Mouse (Mus musculus) cerebellum, adult (tissue): ENCODE data around the gene Slc25a42.
A peak's percentile ranks its signal among the peaks of the same experiment; 100 is the strongest.

Source experiments
- ATAC-seq: cut with Nextera tagmentation; 2 replicates; pipeline ENCODE4 v1.9.2; 2017; ENCODE audit warnings: mild to moderate bottlenecking, moderate library complexity, mixed read lengths; ENCODE audit not compliant: insufficient number of reproducible peaks, low FRiP score, low TSS enrichment

Slc25a42 gene

GRCm38 (mm10) chr8:70212112-70213055 is at the start of gene Slc25a42:
Gene Slc25a42 (minus strand): TSS chr8:70212305.
- ATAC-seq, result peak; percentile 94

DNA sequence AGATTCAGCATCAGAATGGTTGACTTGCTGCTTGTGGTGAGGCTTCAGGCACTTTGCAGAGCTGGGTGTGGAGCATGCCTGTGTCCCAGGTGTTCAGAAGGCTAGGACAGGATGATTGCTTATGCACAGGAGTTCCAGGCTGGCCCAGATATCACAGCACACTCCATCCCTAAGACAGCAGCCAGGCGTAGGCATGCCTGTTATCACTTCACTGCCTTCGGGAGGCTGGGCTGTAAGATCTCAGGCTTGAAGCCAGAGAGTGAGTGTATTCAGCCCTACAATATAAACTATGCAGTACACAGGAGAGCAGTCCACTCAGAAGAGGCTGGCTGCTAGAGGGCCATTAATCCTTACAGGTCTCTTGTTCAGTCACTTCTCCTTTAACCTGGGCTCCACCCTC is 46.9 kb upstream of the Slc25a42 start:
- no peak for ATAC-seq

DNA sequence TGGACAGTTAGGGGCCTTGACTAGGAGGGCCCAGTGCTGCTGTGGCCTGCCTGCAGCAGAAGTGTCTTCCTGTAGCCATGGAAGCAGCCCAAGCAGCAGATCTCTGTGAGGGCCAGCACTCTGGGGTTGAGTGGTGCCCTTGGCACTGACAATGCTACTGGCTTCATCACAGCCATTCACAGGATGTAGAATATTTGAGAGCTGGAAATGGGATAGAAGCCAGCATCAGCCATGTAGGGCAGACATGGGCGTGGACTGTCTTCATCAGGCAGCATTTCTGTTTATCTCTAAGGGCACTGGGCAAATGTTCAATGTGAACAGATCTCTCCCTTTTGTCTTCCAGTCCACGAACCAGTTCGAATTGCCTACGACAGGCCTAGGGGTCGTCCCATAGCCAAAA is 46.5 kb upstream of the Slc25a42 start:
- no peak for ATAC-seq

DNA sequence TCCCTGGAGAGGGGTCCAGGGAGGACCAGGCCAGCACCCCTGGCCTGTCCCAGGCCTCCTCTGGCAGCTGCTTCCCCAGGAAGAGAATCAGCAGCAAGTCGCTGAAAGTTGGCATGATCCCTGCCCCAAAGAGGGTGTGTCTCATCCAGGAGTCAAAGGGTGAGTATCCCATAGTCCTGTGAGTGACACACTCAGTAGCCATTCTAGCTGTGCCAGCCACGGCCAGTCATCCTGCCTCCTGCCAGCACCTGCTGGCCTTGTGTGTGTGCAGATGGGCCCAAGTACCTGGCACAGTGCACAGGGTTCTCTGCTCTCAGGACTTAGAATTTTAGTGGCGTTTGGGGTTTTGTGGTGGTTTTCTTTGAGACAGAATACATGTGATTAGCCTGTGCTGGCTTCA is 45.4 kb upstream of the Slc25a42 start:
- peak; percentile 69; the same call in 1 of the 2 replicates for ATAC-seq

DNA sequence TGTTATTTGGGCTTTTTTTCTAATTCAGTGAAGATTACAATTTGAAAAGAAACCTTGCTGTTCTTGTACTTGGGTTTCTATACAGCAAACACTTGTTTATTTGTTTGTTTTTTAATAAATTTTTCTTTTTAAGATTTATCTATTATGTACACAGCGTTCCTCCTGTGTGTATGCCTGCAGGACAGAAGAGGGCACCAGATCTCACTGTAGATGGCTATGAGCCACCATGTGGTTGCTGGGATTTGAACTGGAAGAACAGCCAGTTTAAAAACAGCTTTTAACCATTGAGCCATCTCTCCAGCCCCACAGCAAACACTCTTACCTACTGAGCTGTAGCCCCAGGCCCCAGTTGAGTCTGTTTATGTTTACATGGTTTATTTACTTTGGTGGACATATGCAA is 42.5 kb upstream of the Slc25a42 start:
- no peak for ATAC-seq

DNA sequence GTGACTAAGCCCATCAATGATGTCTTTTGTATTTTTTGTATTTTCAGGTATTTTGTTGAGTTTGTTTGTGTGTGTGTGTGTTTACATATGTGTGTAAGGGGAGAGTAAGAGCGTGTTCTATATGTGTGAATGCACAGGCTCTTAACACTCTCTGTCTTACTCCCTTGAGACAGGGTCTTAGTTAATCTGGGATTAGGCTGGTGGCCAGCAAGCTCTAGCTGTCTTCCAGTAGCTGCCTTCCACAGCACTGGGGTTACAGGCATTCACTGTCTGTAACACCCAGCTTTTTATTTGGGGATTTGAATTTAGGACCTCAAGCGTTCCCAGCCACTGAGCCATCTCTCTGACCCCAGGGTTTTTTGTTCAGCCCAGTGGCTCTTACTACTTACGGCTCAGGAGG is 35.7 kb upstream of the Slc25a42 start:
- no peak for ATAC-seq

GRCm38 (mm10) chr8:70246622-70247021 is 34.5 kb upstream of the Slc25a42 start:
- no peak for ATAC-seq

DNA sequence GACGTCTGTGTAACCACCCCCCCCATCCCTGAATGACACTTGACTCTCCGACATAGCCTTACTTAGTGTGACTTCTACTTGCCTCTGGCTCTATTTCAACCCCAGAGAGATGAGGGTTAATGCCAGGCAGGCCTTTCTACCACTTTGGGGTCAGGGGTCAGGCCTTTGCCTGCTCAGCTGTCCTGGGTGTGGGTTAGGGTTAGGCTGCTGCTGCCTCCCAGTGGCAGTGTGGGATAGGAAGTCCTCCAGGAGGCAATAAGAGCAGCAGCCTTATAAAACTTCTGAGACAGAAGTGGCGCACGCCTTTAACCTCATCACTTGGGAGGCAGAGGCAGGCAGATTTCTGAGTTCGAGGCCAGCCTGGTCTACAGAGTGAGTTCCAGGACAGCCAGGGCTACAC is 28.5 kb upstream of the Slc25a42 start:
- no peak for ATAC-seq

DNA sequence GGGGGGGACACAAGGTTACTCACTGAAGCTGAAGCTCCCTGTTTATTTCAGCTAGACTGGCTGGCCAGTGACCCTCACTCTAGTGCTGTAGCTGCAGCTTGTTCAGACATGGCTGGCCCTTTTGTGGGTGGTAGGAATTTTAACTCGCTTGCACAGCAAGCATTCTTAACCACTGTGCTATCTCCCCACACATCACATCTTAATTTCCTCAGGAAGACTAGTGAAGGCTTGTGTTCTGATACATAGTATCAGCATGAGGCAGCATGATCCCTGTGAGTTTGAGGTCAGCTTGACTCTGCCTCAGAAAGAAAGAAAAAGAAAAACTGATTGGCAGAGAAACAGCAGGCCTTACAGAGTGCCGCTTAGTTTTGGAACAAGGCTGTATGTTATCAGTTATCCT is 25.7 kb upstream of the Slc25a42 start:
- no peak for ATAC-seq

DNA sequence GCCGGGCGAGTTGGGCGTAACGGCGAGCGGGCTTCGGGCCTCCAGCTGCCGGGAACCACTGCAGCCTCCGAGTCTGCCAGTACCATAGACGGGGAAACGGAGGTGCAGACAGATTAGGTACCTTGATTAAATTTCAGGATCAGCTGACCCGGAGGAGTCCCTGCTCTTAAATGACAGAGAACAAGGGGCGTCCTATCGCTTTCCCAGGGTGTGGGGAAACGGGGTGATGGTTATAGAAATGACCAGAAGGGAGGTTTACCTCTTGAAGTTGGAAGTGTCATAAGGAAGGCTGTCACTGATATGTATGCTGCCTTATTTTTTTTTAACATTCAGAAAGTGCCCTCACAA is 22.6 kb upstream of the Slc25a42 start:
- ATAC-seq, result no peak

DNA sequence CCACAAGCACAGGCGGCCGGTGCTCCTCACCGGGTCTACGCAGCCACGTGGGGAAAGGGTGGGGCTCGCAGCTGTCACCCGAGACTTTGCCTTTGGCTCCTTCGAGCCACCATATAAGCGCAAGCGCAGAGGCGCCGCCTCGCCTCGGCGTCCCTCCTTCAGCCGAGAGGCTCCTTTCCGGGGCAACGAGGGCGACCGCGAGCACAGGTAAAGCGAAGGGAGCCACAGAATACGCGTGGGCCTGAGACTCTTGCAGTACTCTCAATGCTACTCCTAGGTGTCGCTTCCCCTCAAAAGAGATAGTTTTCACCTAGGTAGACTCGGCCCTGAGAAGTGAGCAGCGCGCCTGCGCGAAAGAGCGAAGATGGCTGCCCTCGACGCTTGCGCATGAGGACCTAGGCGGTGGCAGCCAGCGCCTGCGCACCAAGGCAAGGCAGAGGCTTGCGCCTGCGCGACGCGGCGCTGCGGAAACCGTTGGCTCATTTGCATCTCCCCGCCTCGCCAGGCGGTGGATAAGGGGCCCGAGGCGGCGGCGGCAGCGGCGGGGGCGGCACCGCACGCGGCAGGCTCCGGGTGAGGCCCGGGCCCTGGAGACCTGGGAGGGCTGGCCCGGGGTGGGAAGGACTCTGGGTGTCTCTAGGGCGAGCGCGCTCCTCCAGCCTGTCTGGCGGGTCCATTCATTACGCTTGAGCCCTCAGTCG is 22.1 kb upstream of the Slc25a42 start, which contains the start of the genes Sugp2 and Armc6:
Sugp2 (plus strand) TSS at position 147 of the 701 bp plus-strand sequence.
Armc6 (minus strand) TSS at position 387 of the 701 bp plus-strand sequence.
- peak; percentile 89 for ATAC-seq

DNA sequence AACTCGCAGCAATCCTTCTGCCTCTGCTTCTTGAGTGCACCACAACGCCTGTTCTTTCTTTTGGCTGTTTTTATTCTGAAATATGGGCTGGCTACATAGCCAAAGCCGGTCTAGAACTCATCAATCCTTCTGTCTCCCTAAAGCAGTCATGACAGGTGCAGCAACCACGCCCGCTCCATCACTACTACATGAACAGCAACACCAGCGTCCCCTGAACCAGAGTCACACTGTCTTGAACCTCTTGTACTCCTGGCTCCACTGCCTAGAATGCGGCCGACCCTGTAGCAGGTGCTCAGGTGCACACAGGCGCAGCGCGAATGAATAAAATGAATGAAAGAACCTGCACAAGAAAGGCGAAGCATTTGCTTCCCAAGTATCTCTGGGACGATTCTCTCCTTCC is 21.5 kb upstream of the Slc25a42 start:
- ATAC-seq, result 0 out of 2 replicates have a peak, but pooled peaks have one; percentile 2

GRCm38 (mm10) chr8:70230837-70231236 is 18.7 kb upstream of the Slc25a42 start:
- ATAC-seq, result no peak

- ATAC-seq, result no peak
Observed at GRCm38 (mm10) chr8:70227997-70228396, 15.9 kb upstream of the Slc25a42 start.

DNA sequence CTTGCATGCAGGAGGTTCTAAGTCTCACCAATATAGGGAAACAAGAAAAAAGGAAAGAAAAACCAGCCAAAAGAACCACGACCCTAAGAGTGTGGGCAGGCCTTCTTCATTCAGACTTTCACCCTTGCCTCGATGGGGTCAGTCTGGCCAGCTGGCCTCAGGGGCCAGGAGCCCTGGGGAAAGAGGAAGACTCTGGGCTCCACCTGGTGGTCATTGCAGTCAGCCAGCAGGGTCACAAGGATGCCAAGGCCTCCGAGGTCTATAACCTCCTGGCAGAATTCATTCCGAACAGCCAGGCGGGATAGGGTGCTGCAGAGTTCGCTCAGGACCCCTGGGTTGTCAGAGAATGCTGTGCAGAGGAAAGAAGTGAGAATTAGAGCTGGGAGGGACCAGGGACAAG is 11.2 kb upstream of the Slc25a42 start:
- no peak for ATAC-seq

- ATAC-seq, result no peak
Observed at GRCm38 (mm10) chr8:70222041-70222440, 9.9 kb upstream of the Slc25a42 start.

- no peak for ATAC-seq
Observed at GRCm38 (mm10) chr8:70220911-70221310, 8.8 kb upstream of the Slc25a42 start.

- ATAC-seq, result no peak
Observed at GRCm38 (mm10) chr8:70220236-70220840, 8.2 kb upstream of the Slc25a42 start.

DNA sequence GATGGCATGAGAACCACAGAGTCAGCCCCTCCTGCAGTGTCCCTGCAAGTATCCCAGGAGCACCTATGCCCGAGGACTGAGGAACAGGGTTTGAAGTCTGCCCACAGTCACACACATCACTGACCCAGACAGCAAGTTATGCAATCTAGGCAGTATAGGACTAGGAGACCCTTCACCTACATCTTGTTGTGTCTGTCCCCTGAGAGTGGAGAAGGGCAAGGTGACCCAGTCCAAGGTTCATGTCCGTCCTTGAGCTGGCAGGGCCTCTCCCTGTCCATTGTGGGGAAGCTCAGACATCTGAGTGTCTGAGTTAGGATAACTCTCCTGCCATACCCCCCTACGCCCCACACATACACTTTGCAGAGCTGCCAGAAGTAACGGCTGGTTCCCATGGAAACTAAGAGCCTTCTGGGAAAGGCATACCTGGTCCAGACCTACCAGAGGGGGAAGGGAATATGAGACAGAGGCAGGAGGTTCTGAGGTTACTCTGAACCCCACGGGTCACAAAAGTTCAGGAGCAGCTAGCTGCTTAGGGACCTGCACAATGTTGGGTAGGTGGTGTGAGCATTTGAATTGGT is 7.1 kb upstream of the Slc25a42 start:
- ATAC-seq, result no peak

- no peak for ATAC-seq
Observed at GRCm38 (mm10) chr8:70217441-70217840, 5.3 kb upstream of the Slc25a42 start.

DNA sequence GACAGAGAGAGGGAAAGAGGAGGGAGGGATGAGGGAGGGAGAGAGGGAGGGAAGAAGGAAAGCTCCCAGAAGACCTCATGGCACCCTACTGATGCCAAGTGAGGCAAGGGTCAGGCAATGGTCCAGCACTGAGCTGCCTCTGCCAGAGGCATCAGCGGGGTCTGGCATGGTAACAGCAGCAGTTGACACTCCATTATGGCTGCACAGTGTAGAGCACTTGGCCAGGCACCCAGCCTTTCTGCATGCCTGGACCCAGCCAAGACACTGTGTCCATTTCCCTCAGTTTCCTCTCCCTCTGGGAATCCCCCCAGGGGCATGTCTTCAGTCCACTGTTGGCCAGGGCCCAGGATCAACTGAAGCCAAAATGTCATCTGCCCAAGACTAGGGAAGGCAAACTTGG is 4.5 kb upstream of the Slc25a42 start:
- no peak for ATAC-seq
